Mouse (Mus musculus) MEL (cell line): ENCODE data around the gene Ndufa10. TPM values are rescaled to one million over a fixed set of nuclear protein-coding genes. Genes with fewer than 3 reads are reported as not detected.

Experiments
- DNase-seq: peaks from one replicate; pipeline ENCODE4 v3.0.0; 2011; ENCODE audit warnings: low read depth, low spot score
- H3K27ac ChIP-seq: 2 replicates; pipeline ENCODE4 v1.5.1; 2012; ENCODE audit warnings: low read depth, mild to moderate bottlenecking, control low read depth, low read length, moderate library complexity; ENCODE audit not compliant: control insufficient read depth
- H3K27me3 ChIP-seq, 2 experiments: fragments of 150-350 bp in 1 of 2; sonication (generic) in 1 of 2; 2 replicates each; pipeline ENCODE4 v1.6.1; 2012; ENCODE audit warnings: low read length in 2 of 2, mild to moderate bottlenecking in 2 of 2, improper control_type of control experiment in 1 of 2, moderate library complexity in 1 of 2; ENCODE audit not compliant: insufficient read depth in 2 of 2, control insufficient read depth in 1 of 2
- H3K36me3 ChIP-seq, 2 experiments: 2 replicates each; pipeline ENCODE4 v1.6.1; 2012 to 2014; ENCODE audit warnings: low read length in 2 of 2, improper control_type of control experiment in 1 of 2, inconsistent platforms in 1 of 2, mild to moderate bottlenecking in 1 of 2; ENCODE audit not compliant: insufficient read depth in 2 of 2, control insufficient read depth in 1 of 2
- H3K4me1 ChIP-seq, 2 experiments: fragments of 150-350 bp in 1 of 2; sonication (generic) in 1 of 2; 2 replicates each; pipeline ENCODE4 v1.6.1; 2012; ENCODE audit warnings: low read length in 2 of 2, improper control_type of control experiment in 1 of 2, mild to moderate bottlenecking in 1 of 2; ENCODE audit not compliant: insufficient read depth in 2 of 2, control insufficient read depth in 1 of 2
- H3K4me3 ChIP-seq, 2 experiments: fragments of 150-350 bp in 1 of 2; sonication (generic) in 1 of 2; 2 replicates each; pipeline ENCODE4 v1.5.1; 2012; ENCODE audit warnings: low read depth in 2 of 2, low read length in 2 of 2, mild to moderate bottlenecking in 2 of 2, moderate library complexity in 2 of 2, control low read depth in 1 of 2, improper control_type of control experiment in 1 of 2; ENCODE audit not compliant: control insufficient read depth in 1 of 2, insufficient read depth in 1 of 2
- H3K79me2 ChIP-seq: 2 replicates; pipeline ENCODE4 v1.6.1; 2012; ENCODE audit warnings: mild to moderate bottlenecking, low read length, moderate library complexity; ENCODE audit not compliant: control insufficient read depth, poor library complexity, insufficient read depth
- H3K9ac ChIP-seq: 2 replicates; pipeline ENCODE4 v1.6.1; 2012; ENCODE audit warnings: low read depth, mild to moderate bottlenecking, control low read depth, low read length, moderate library complexity; ENCODE audit not compliant: control insufficient read depth, poor library complexity, severe bottlenecking
- H3K9me3 ChIP-seq: fragments of 150-350 bp; sonication (generic); replicated peaks from 2 replicates; pipeline ENCODE4 v1.6.1; 2012; ENCODE audit warnings: mild to moderate bottlenecking, low read length, improper control_type of control experiment, moderate library complexity; ENCODE audit not compliant: insufficient read depth
- CHD1 ChIP-seq: IDR thresholded peaks from 2 replicates; pipeline ENCODE4 v1.6.1; 2012; ENCODE audit warnings: low read depth, mild to moderate bottlenecking, inconsistent platforms, low read length, improper control_type of control experiment
- CHD2 ChIP-seq: IDR thresholded peaks from 2 replicates; pipeline ENCODE4 v1.6.1; 2011; ENCODE audit warnings: low read length, improper control_type of control experiment
- CTCF ChIP-seq, 3 experiments: IDR thresholded peaks in 2 of 3; conservative IDR thresholded peaks in 1 of 3; 2 replicates each; pipeline ENCODE4 v1.5.1; 2011 to 2012; ENCODE audit warnings: low read length in 3 of 3, low read depth in 2 of 3, mild to moderate bottlenecking in 2 of 3, improper control_type of control experiment in 1 of 3, inconsistent platforms in 1 of 3, mixed read lengths in 1 of 3, moderate library complexity in 1 of 3; ENCODE audit not compliant: control insufficient read depth in 1 of 3, insufficient read depth in 1 of 3, poor library complexity in 1 of 3, severe bottlenecking in 1 of 3
- E2F4 ChIP-seq: IDR thresholded peaks from 2 replicates; pipeline ENCODE4 v1.6.1; 2011; ENCODE audit warnings: low read depth, low read length, improper control_type of control experiment, borderline replicate concordance
- ELF1 ChIP-seq: IDR thresholded peaks from 2 replicates; pipeline ENCODE4 v1.6.1; 2014; ENCODE audit warnings: low read depth, mild to moderate bottlenecking, inconsistent platforms, low read length, improper control_type of control experiment, moderate library complexity
- JUND ChIP-seq: IDR thresholded peaks from 2 replicates; pipeline ENCODE4 v1.6.1; 2011; ENCODE audit warnings: low read depth, mild to moderate bottlenecking, improper control_type of control experiment, low read length
- MAFK ChIP-seq: IDR thresholded peaks from 2 replicates; pipeline ENCODE4 v1.6.1; 2011; ENCODE audit warnings: low read depth, mild to moderate bottlenecking, low read length, improper control_type of control experiment, borderline replicate concordance
- MAX ChIP-seq: IDR thresholded peaks from 2 replicates; pipeline ENCODE4 v1.6.1; 2011; ENCODE audit warnings: low read length, improper control_type of control experiment
- MAZ ChIP-seq: IDR thresholded peaks from 2 replicates; pipeline ENCODE4 v1.6.1; 2012; ENCODE audit warnings: low read depth, mild to moderate bottlenecking, inconsistent platforms, low read length, improper control_type of control experiment
- MEF2A ChIP-seq: IDR thresholded peaks from 2 replicates; pipeline ENCODE4 v1.6.1; 2014; ENCODE audit warnings: low read depth, mild to moderate bottlenecking, inconsistent platforms, low read length, improper control_type of control experiment; ENCODE audit not compliant: poor library complexity, insufficient replicate concordance, severe bottlenecking; ENCODE audit errors: extremely low read depth
- NELFE ChIP-seq: IDR thresholded peaks from 2 replicates; pipeline ENCODE4 v1.6.1; 2011; ENCODE audit warnings: low read depth, low read length, improper control_type of control experiment
- POLR2AphosphoS5 ChIP-seq: IDR thresholded peaks from 2 replicates; pipeline ENCODE4 v1.6.1; 2012; ENCODE audit warnings: low read depth, borderline replicate concordance, mild to moderate bottlenecking, inconsistent platforms, low read length, moderate library complexity, mixed read lengths
- RAD21 ChIP-seq: IDR thresholded peaks from 2 replicates; pipeline ENCODE4 v1.6.1; 2011; ENCODE audit warnings: mild to moderate bottlenecking, low read depth, low read length, improper control_type of control experiment
- RCOR1 ChIP-seq: IDR thresholded peaks from 2 replicates; pipeline ENCODE4 v1.6.1; 2012; ENCODE audit warnings: low read depth, mild to moderate bottlenecking, inconsistent platforms, low read length, improper control_type of control experiment
- SMC3 ChIP-seq: IDR thresholded peaks from 2 replicates; pipeline ENCODE4 v1.6.1; 2011; ENCODE audit warnings: low read depth, low read length, improper control_type of control experiment
- TBP ChIP-seq: IDR thresholded peaks from 2 replicates; pipeline ENCODE4 v1.8.0; 2011; ENCODE audit warnings: low read depth, low read length, improper control_type of control experiment
- TCF12 ChIP-seq: IDR thresholded peaks from 2 replicates; pipeline ENCODE4 v1.6.1; 2014; ENCODE audit warnings: low read depth, mild to moderate bottlenecking, inconsistent platforms, low read length, improper control_type of control experiment, moderate library complexity
- UBTF ChIP-seq: IDR thresholded peaks from 2 replicates; pipeline ENCODE4 v1.6.1; 2012; ENCODE audit warnings: low read depth, mild to moderate bottlenecking, inconsistent platforms, low read length, improper control_type of control experiment, moderate library complexity, borderline replicate concordance; ENCODE audit not compliant: insufficient read depth
- USF1 ChIP-seq: IDR thresholded peaks from 2 replicates; pipeline ENCODE4 v1.6.1; 2014; ENCODE audit warnings: low read depth, mild to moderate bottlenecking, inconsistent platforms, low read length, improper control_type of control experiment, moderate library complexity
- USF2 ChIP-seq, 2 experiments: IDR thresholded peaks; 2 replicates each; pipeline ENCODE4 v1.6.1; 2011 to 2012; ENCODE audit warnings: improper control_type of control experiment in 2 of 2, low read length in 2 of 2, borderline replicate concordance in 1 of 2, inconsistent platforms in 1 of 2, low read depth in 1 of 2, mild to moderate bottlenecking in 1 of 2; ENCODE audit not compliant: insufficient read depth in 1 of 2
- ZMIZ1 ChIP-seq: IDR thresholded peaks from 2 replicates; pipeline ENCODE4 v1.6.1; 2012; ENCODE audit warnings: low read depth, mild to moderate bottlenecking, inconsistent platforms, low read length, improper control_type of control experiment, moderate library complexity
- polyA plus RNA-seq, 2 experiments: library from polyadenylated mRNA; stranded (reverse) in 1 of 2; unstranded in 1 of 2; fragments of >175 nt in 1 of 2; fragments of >200 nt in 1 of 2; gene quantifications; 2 replicates each; pipeline versions ENCODE4 v1.2.1 to v1.2.4; 2012; ENCODE audit warnings: low replicate concordance in 2 of 2, low read depth in 1 of 2; ENCODE audit not compliant: insufficient read length in 2 of 2, insufficient read depth in 1 of 2, missing spikeins in 1 of 2
- total RNA-seq: library from RNA; depleted of rRNA; stranded (reverse); fragments of 300-350 nt; gene quantifications from 2 replicates; pipeline ENCODE4 v1.2.3, GENCODE M21; 2012

Ndufa10 gene
- total and polyA plus RNA-seq, 3 experiments = 228 to 873 (median 533) TPM

DNA sequence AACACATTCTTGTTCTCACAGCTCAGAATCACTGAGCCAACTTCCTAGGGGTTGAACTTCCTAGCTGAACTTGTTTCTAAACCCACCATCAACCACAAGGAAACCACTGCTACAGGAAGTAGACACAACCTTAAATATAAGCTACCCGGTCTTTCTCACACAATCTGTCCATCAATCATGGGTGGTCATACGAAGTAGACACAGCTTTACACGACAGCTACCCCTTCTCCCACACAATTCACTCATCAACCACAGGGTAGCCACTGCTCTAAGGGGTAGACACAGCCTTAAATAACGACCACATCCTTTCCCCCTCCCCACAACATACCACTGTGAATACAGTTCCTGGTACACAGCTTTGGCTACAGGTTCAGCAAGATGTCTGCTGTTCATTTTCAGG lies 4.8 kb downstream of the Ndufa10 start:
- Histone ChIP-seq H3K27me3 (no peaks in the 10 kb centered on the region), H3K79me2 (peaks cover 18% of the 10 kb centered on the region), H3K27ac (no peak overlapping the region), H3K36me3 (peaks cover 6 to 20% of the 10 kb centered on the region in 2 experiments; a peak in 3 of 4 replicates), H3K9me3 (no peaks in the 10 kb centered on the region), H3K9ac (no peak overlapping the region)
- TF ChIP-seq E2F4 = no peak
- TF ChIP-seq, all 39 proteins: peak for 0
- Histone ChIP-seq H3K4me3 (no peak overlapping the region), H3K4me1 (peaks cover 3 to 6% of the 10 kb centered on the region in 2 experiments; a peak in 2 of 4 replicates)
- DNase-seq = no peak

DNA sequence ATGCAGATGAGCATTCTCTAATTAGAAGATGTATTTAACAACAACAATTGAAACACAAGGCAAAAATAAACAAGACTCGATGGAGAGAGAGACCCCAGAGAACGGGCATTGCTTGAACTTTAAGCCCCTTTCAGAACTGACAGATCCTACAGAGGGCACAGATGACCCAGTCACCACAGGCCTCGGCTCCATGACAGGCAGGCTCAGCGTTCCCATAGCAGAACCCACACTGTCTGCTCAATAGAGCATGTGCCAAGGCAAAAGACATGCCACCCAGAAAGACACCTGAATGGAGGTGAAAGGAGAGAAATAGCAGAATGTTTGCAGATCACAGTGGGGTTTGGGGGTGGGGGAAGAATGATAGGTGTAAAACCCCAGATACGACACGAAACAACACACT lies 15.2 kb downstream of the Ndufa10 start:
- Histone ChIP-seq H3K9ac (no peak overlapping the region), H3K27me3 (no peaks in the 10 kb centered on the region), H3K27ac (no peak overlapping the region), H3K4me1 (no peaks in the 10 kb centered on the region)
- TF ChIP-seq TBP (no peak), CHD1 (no peak), SMC3 (no peak), E2F4 (no peak), RAD21 (no peak), POLR2AphosphoS5 (no peak), MAX (no peak), USF2 (IDR thresholded peaks at IDR 0.05; ENCODE audit: borderline replicate concordance in 1 of 2, insufficient read depth in 1 of 2, low read depth in 1 of 2, low read length in 2 of 2) (no peak)
- TF ChIP-seq, all 39 proteins: peak for 0
- Histone ChIP-seq H3K79me2 (no peaks in the 10 kb centered on the region), H3K9me3 (no peaks in the 10 kb centered on the region), H3K4me3 (no peak overlapping the region), H3K36me3 (peaks cover 0 to 46% of the 10 kb centered on the region in 2 experiments; a peak in 2 of 4 replicates)
- no peak for DNase-seq

- no peak overlapping the region for H3K27ac ChIP-seq
- H3K9ac ChIP-seq = no peak overlapping the region
- no peaks in the 10 kb centered on the region for H3K79me2 ChIP-seq
- no peak for TF ChIP-seq POLR2AphosphoS5
- no peak for TF ChIP-seq ZMIZ1
- no peak for TF ChIP-seq MAFK
- TF ChIP-seq TCF12 = no peak
- TF ChIP-seq CTCF (IDR thresholded peaks at IDR 0.05 in 2 of 3, conservative IDR thresholded peaks at IDR 0.05 in 1 of 3; ENCODE audit: control insufficient read depth in 1 of 3, insufficient read depth in 1 of 3, low read depth in 2 of 3, low read length in 3 of 3, poor library complexity in 1 of 3, severe bottlenecking in 1 of 3) = no peak
- no peak for TF ChIP-seq TBP
- no peak for TF ChIP-seq NELFE
- TF ChIP-seq MEF2A = no peak
- no peak for TF ChIP-seq ELF1
- no peak for TF ChIP-seq JUND
- no peak for TF ChIP-seq USF1
- TF ChIP-seq RCOR1 = no peak
- TF ChIP-seq MAZ = no peak
- TF ChIP-seq USF2 (IDR thresholded peaks at IDR 0.05; ENCODE audit: borderline replicate concordance in 1 of 2, insufficient read depth in 1 of 2, low read depth in 1 of 2, low read length in 2 of 2) = no peak
- TF ChIP-seq CHD2 = no peak
- no peak for TF ChIP-seq UBTF
- no peak for TF ChIP-seq MAX
- no peak for DNase-seq
- H3K9me3 ChIP-seq = no peaks in the 10 kb centered on the region
- H3K4me3 ChIP-seq = no peak overlapping the region
- no peaks in the 10 kb centered on the region for H3K4me1 ChIP-seq
- peaks cover 0 to 42% of the 10 kb centered on the region in 2 experiments; a peak in 2 of 4 replicates for H3K36me3 ChIP-seq
- no peaks in the 10 kb centered on the region for H3K27me3 ChIP-seq
These were observed 15.9 kb downstream of the Ndufa10 start for GRCm38 (mm10) chr1:92457758-92458157.
